ENCODE assay signal across 8 mouse cellular contexts in genomic region chr6:98632278-98633063, GRCm38 (mm10).
DNase-seq lines count a peak whose midpoint lies in the region; ATAC-seq and TF ChIP-seq lines count a peak whose summit lies in the region.

No protein-coding gene starts in this region.

- no peak for ATAC-seq in lung, embryonic 15.5 days (ENCODE audit: borderline replicate concordance, extremely low read depth, low FRiP score, low TSS enrichment)
- ATAC-seq in embryonic facial prominence, embryonic 15.5 days (ENCODE audit: insufficient number of reproducible peaks, low FRiP score, low TSS enrichment, low read depth) = no peak
- no peak for ATAC-seq in midbrain, postnatal 0 days (ENCODE audit: low FRiP score)

- WGBS in lung, embryonic 15.5 days = 36% methylated on average over 17 of the region's 18 CpGs
- 11% methylated on average over 18 of the region's 18 CpGs for WGBS in embryonic facial prominence, embryonic 15.5 days
- 28% methylated on average over 17 of the region's 18 CpGs for WGBS in midbrain, postnatal 0 days

- peak overlapping the region; percentile 33; the same call in 1 of the 2 replicates for H3K4me2 ChIP-seq in lung, embryonic 15.5 days
- peak overlapping the region; percentile 37 for H3K4me2 ChIP-seq in embryonic facial prominence, embryonic 15.5 days (replicated peaks)
- peak overlapping the region; percentile 33 for H3K4me2 ChIP-seq in midbrain, postnatal 0 days (ENCODE audit: low read depth, low read length, poor library complexity, severe bottlenecking)

- no peak overlapping the region for H3K27ac ChIP-seq in lung, embryonic 15.5 days
- no peak overlapping the region for H3K27ac ChIP-seq in embryonic facial prominence, embryonic 15.5 days (replicated peaks)
- peak overlapping the region; percentile 55; the same call in 1 of the 2 replicates for H3K27ac ChIP-seq in layer of hippocampus, adult 2 months
- H3K27ac ChIP-seq in midbrain, postnatal 0 days (ENCODE audit: low read depth, low read length) = no peak overlapping the region

- TF ChIP-seq CTCF in layer of hippocampus, adult 2 months (conservative IDR thresholded peaks at IDR 0.05) = no peak
- TF ChIP-seq CTCF in midbrain, postnatal 0 days (IDR thresholded peaks at IDR 0.05) = no peak

- H3K4me1 ChIP-seq in lung, embryonic 15.5 days = no peaks in the 10 kb centered on the region
- H3K4me1 ChIP-seq in embryonic facial prominence, embryonic 15.5 days = peaks cover 7% of the 10 kb centered on the region
- H3K4me1 ChIP-seq in midbrain, postnatal 0 days (ENCODE audit: insufficient read depth, low read length) = no peaks in the 10 kb centered on the region

- no peak overlapping the region for H3K9ac ChIP-seq in lung, embryonic 15.5 days
- H3K9ac ChIP-seq in embryonic facial prominence, embryonic 15.5 days = no peak overlapping the region
- H3K9ac ChIP-seq in midbrain, postnatal 0 days (replicated peaks; ENCODE audit: low read length, poor library complexity, severe bottlenecking) = no peak overlapping the region

- H3K27me3 ChIP-seq in lung, embryonic 15.5 days = no peaks in the 10 kb centered on the region
- no peaks in the 10 kb centered on the region for H3K27me3 ChIP-seq in embryonic facial prominence, embryonic 15.5 days
- H3K27me3 ChIP-seq in midbrain, postnatal 0 days (ENCODE audit: insufficient read depth, low read length) = no peaks in the 10 kb centered on the region

- H3K9me3 ChIP-seq in lung, embryonic 15.5 days = no peaks in the 10 kb centered on the region
- H3K9me3 ChIP-seq in embryonic facial prominence, embryonic 15.5 days (replicated peaks) = no peaks in the 10 kb centered on the region
- no peaks in the 10 kb centered on the region for H3K9me3 ChIP-seq in midbrain, postnatal 0 days (ENCODE audit: low read length)

- H3K4me3 ChIP-seq in lung, embryonic 15.5 days = no peak overlapping the region
- H3K4me3 ChIP-seq in embryonic facial prominence, embryonic 15.5 days (replicated peaks) = peak overlapping the region; percentile 15
- peak overlapping the region; percentile 1; the same call in 1 of the 2 replicates for H3K4me3 ChIP-seq in layer of hippocampus, adult 2 months
- no peak overlapping the region for H3K4me3 ChIP-seq in midbrain, postnatal 0 days (ENCODE audit: low read depth, low read length)

- H3K36me3 ChIP-seq in lung, embryonic 15.5 days = no peaks in the 10 kb centered on the region
- no peaks in the 10 kb centered on the region for H3K36me3 ChIP-seq in embryonic facial prominence, embryonic 15.5 days
- H3K36me3 ChIP-seq in midbrain, postnatal 0 days (ENCODE audit: insufficient read depth, low read length) = no peaks in the 10 kb centered on the region

- no peak for DNase-seq in lung, adult 18-20 months
- DNase-seq in layer of hippocampus, adult 2 months (ENCODE audit: low spot score in 2 of 2) = peak; percentile 27 to 55
- peak; percentile 19 for DNase-seq in midbrain, postnatal 0 days (ENCODE audit: low spot score)
- DNase-seq in urinary bladder, postnatal 36 days (ENCODE audit: low spot score in 2 of 2) = no peak
- no peak for DNase-seq in adrenal gland, adult (ENCODE audit: inconsistent age in 2 of 2, low spot score in 1 of 2)
- DNase-seq in testis, postnatal 10 days (ENCODE audit: low spot score) = no peak

Comparison
In these comparisons a context has a peak if more than half of its experiments do, and no peak if none do; other contexts are left out.
1. H3K4me3 ChIP-seq: peak in embryonic facial prominence, embryonic 15.5 days (single experiment) and layer of hippocampus, adult 2 months (single experiment); none in lung, embryonic 15.5 days (single experiment) and midbrain, postnatal 0 days (single experiment).
2. DNase-seq: peak in layer of hippocampus, adult 2 months (2 of 2) and midbrain, postnatal 0 days (single experiment); none in lung, adult 18-20 months (0 of 2), urinary bladder, postnatal 36 days (0 of 2), adrenal gland, adult (0 of 2) and testis, postnatal 10 days (single experiment).
3. Peak in every context shown above with its lines, with median percentiles within 50 percentile points of each other: H3K4me2 ChIP-seq.